Mouse (Mus musculus) olfactory bulb, adult 2 months (tissue): ENCODE measurements around the gene Crb3. TPM values are rescaled to one million over a fixed set of nuclear protein-coding genes. Genes with fewer than 3 reads are reported as not detected.

Experiments used
- H3K27ac ChIP-seq: fragments of 200-500 bp; 2 replicates; pipeline ENCODE4 v1.5.1; 2012; ENCODE audit warnings: low read depth, low read length; ENCODE audit not compliant: insufficient read depth
- H3K4me1 ChIP-seq: fragments of 200-500 bp; 2 replicates; pipeline ENCODE4 v1.6.1; 2012; ENCODE audit warnings: low read length; ENCODE audit not compliant: control insufficient read depth, insufficient read depth
- H3K4me3 ChIP-seq: fragments of 200-500 bp; 2 replicates; pipeline ENCODE4 v1.5.1; 2012; ENCODE audit warnings: mild to moderate bottlenecking, low read depth, low read length, moderate library complexity; ENCODE audit not compliant: insufficient read depth
- CTCF ChIP-seq: fragments of 200-500 bp; IDR thresholded peaks from 2 replicates; pipeline ENCODE4 v1.5.1; 2012; ENCODE audit warnings: low read depth, mild to moderate bottlenecking, low read length, moderate library complexity; ENCODE audit not compliant: insufficient read depth
- POLR2A ChIP-seq: fragments of 200-500 bp; IDR thresholded peaks from 2 replicates; pipeline ENCODE4 v1.6.1; 2012; ENCODE audit warnings: mild to moderate bottlenecking, low read depth, low read length, moderate library complexity; ENCODE audit not compliant: insufficient read depth
- WGBS: fragments of 180-500 bp; shearing (Covaris S2); methylation state at CpG from one replicate; pipeline ENCODE4 v1.1.7; 2018; 5-methylcytosine and 5-hydroxymethylcytosine counted together
- polyA plus RNA-seq: library from polyadenylated mRNA; stranded (reverse); fragments of >200 nt; gene quantifications from 2 replicates; pipeline ENCODE4 v1.2.4, GENCODE M21; 2012; ENCODE audit warnings: low replicate concordance; ENCODE audit not compliant: missing spikeins, insufficient read depth, insufficient read length

The Crb3 gene
- polyA plus RNA-seq, 1 experiment: not detected

DNA sequence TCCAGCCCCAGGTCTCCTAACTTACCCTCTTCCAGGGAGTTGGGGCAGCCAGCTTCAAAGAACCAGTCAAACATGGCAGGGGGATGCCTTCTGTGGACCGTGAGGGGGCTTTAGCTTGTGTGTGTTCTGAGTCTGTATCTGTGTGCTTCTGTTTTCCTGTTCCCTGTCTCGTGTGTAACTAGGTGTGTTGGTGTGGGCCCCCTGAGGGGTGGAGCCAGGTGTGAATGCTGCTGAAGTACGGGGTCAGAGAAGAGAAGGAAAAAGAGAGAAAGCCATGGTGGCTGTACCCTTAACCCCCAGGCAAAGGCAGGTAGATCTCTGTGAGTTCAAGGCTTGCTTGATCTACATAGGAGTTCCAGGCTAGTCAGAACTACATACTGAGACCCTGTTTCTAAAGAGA lies 18.0 kb downstream of the Crb3 start:
- H3K27ac ChIP-seq: no peak overlapping the region
- no peak overlapping the region for H3K4me3 ChIP-seq
- WGBS: 69% methylated on average over 3 of the region's 3 CpGs
- no peak for TF ChIP-seq POLR2A
- no peak for TF ChIP-seq CTCF
- H3K4me1 ChIP-seq: no peaks in the 10 kb centered on the region

DNA sequence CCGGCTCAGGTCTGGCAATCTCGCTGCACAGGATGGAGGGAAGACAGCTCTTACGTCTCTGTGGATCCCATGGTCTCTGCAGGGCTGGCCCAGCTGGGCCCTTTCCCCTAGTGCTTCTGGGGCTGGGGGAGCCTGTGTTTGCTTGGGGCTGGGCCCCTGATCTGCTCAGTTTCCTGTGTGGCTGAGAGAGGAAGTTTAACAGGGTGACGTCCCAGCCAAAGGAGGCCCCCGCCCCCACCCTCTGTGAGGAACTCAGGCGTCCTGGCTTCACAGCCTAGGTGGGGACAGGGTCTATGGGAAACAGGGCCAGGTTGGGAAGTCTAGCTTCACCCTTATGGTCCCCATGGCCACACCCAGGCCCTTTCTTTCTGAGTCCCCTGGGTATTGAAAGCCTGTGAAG lies 19.4 kb downstream of the Crb3 start, which contains the start of gene Dennd1c:
Dennd1c (minus strand) TSS at position 179 of the 400 bp plus-strand sequence.
- Histone ChIP-seq H3K4me3 (no peak within 1 kb of the TSS; the same call in 1 of the 2 replicates), H3K4me1 (no peaks in the 10 kb centered on the region), H3K27ac (no peak within 1 kb of the TSS)
- no peak for TF ChIP-seq CTCF
- no peak for TF ChIP-seq POLR2A
- WGBS: 68% methylated on average over 6 of the region's 6 CpGs

DNA sequence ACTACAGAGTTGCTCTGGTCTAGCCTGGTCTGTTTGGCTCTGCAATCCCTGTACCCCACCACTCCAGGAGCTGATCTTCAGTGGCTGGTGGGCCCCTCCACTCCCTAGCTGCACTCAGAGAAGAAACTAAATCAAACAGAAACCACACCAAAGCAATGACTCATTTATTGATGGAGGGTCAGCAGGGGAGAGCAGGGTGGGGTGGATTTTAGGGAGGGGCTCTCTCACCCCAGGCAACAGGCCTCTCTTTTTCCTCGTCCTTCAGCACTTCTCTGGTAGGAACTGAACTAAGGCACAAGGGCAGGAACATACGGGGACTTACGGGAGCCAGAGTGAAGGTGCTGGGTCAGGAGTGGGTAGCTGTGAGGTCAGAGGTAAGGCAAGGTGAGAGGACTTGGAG lies 21.0 kb downstream of the Crb3 start:
- Histone ChIP-seq H3K4me3 (no peak overlapping the region), H3K4me1 (peaks cover 11% of the 10 kb centered on the region), H3K27ac (no peak overlapping the region)
- TF ChIP-seq POLR2A (no peak), CTCF (no peak)
- WGBS: 79% methylated on average over 3 of the region's 3 CpGs

DNA sequence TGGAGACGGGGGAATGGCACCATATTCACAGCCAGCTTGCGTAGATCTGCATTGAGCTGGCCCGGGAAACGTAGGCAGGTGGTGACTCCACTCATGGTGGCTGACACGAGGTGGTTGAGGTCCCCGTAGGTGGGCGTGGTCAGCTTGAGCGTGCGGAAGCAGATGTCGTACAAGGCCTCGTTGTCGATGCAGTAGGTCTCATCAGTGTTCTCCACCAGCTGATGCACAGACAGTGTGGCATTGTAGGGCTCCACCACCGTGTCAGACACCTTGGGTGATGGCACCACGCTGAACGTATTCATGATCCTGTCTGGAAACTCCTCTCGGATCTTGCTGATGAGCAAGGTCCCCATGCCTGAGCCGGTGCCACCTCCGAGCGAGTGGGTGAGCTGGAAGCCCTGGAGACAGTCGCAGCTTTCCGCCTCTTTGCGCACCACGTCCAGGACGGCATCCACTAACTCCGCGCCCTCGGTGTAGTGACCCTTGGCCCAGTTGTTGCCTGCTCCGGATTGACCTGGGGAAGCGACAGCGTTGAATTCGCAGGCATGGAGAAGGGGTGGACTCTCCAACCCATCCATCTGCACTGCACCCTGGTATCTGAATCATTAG lies 22.4 kb downstream of the Crb3 start:
- TF ChIP-seq POLR2A (no peak), CTCF (no peak)
- no peak overlapping the region for H3K4me3 ChIP-seq
- WGBS: 93% methylated on average over 31 of the region's 31 CpGs

DNA sequence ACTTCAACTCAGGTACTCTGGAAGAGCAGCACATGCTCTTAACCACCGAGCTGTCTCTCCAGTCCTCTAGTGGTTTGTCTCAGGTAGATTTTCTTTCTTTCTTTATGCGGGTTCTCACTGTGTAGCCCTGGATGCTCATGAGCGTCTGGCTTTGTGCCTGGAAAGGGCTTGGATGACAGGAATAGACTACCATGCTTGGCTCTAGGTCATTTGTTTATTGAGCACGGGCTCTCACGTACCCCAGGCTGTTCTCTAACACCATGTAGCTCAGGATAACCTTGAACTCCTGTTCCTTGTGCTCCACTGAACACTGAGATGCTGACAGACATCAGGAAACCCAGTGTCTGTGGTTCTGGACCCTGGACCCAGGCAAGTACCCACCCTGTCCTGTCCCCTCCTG lies 23.6 kb downstream of the Crb3 start:
- peaks cover 15% of the 10 kb centered on the region for H3K4me1 ChIP-seq
- 65% methylated on average over 5 of the region's 5 CpGs for WGBS
- no peak overlapping the region for H3K4me3 ChIP-seq
- no peak for TF ChIP-seq CTCF
- TF ChIP-seq POLR2A: no peak
- no peak overlapping the region for H3K27ac ChIP-seq

More for the DNA sequence above, 22.4 kb downstream of the Crb3 start:
- Histone ChIP-seq H3K27ac (no peak overlapping the region), H3K4me1 (peaks cover 15% of the 10 kb centered on the region)

DNA sequence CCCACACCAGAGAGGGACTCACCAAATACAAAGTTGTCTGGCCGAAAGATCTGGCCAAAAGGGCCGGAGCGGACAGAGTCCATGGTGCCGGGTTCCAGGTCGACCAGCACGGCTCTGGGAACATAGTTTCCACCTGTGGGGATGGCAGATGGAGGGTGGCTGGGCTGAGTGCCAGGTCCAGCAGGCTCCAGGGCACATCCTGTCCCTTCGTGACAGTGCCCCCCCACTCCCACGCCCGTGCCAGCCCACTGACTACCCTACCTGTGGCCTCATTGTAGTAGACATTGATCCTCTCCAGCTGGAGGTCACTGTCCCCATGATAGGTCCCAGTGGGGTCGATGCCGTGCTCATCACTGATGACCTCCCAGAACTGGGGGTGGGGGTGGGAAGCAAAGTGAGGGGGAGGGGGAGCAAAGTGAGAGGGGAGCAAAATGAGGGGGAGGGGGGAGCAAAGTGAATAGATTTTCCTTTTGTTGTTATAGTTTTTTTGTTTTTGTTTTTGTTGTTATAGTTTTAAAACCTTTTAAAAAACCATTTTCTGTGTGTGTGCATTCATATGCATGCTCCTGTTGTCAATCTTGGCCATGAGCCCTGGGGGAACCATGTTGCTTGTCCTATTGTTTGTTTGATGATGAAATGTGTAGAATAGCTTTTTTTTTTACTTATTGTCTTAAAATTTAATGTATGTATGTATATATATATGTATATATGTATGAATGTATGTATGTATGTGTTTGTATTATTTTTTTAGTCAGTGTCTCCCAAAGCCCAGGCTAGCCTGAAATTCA lies 27.3 kb downstream of the Crb3 start:
- 88% methylated on average over 11 of the region's 11 CpGs for WGBS
- Histone ChIP-seq H3K4me1 (peaks cover 15% of the 10 kb centered on the region), H3K27ac (no peak overlapping the region), H3K4me3 (no peak overlapping the region)
- TF ChIP-seq POLR2A: no peak
- TF ChIP-seq CTCF: no peak

DNA sequence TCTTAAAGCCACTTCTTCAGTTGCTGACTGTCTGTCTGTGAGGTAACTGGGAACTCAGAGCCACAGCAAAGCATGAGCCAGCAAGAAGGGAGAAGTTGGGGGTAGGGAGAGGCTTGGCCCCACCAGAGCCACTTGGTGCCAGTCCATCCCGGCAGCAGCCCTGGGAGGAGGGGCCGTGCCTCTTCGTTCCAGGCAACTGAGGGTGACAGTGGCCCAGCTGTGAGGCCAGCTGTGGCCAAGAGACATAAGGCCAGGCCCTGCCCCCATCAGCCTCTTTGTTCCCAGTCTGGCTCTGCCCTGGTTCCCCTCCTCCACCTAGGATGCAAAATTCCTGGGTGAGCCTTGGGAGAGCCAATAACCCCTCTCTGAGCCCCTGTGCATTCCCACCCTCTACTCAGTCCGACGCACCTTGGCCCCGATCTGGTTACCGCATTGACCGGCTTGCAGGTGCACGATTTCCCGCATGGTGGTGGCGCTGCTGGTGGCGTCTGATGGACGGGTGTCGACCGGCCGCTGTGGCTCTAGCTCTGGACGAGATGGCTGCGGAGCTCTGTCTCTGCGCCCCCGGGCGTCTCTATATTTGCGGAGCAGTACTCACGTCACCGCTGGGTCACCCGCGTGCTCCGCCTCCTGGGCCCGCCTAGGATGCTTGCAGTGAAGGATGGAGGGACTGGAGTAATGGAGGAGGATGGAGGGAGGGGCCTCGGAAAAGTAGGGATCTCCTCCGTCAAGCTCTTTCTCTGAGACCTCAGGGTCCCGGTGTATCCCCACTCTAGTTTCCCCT lies 28.3 kb downstream of the Crb3 start, which contains the start of gene Tubb4a:
Tubb4a (minus strand) TSS at position 734 of the 784 bp plus-strand sequence.
- TF ChIP-seq POLR2A: peak; percentile 93
- no peak for TF ChIP-seq CTCF
- Histone ChIP-seq H3K4me3 (peak within 1 kb of the TSS; percentile 66), H3K27ac (peak within 1 kb of the TSS; percentile 75), H3K4me1 (peaks cover 15% of the 10 kb centered on the region)
- 2% methylated on average over 31 of the region's 31 CpGs for WGBS

DNA sequence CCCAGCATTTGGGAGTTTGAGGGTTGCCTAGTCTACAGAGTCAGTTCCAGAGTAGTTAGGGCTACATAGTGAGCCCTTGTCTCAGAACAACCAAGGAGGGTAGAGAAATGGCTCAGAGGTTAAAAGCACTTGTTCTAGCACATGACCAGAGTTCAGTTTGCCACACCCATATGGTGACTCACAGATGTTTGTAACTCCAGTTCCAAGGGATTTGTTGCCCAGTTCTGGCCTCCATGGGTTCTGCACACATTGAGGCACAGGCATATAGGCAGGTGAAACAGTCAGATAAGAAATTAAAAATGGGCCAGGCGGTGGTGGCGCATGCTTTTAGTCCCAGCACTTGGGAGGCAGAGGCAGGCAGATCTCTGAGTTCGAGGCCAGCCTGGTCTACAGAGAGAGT lies 35.3 kb downstream of the Crb3 start:
- Histone ChIP-seq H3K4me3 (no peak overlapping the region), H3K4me1 (peaks cover 3% of the 10 kb centered on the region; the same call in 1 of the 2 replicates), H3K27ac (no peak overlapping the region)
- WGBS: 90% methylated on average over 3 of the region's 3 CpGs
- TF ChIP-seq POLR2A (no peak), CTCF (no peak)
